Mouse (Mus musculus) cerebellum, postnatal 25 days (tissue): Measurements from ENCODE around the gene Gm42417.
A peak's percentile ranks its signal among the peaks of the same experiment; 100 is the strongest.

Experiments used
- DNase-seq, 2 experiments: peaks; one replicate each; pipeline ENCODE4 v3.0.0; 2021; ENCODE audit warnings: mixed read lengths in 2 of 2

The Gm42417 gene

GRCm38 (mm10) chr1:36539186-36539585 lies at the start of gene Gm42417:
TSS of gene Gm42417 (minus strand) at chr1:36539429.
- DNase-seq = peak in 1 of 2 experiments; percentile 43

GRCm38 (mm10) chr1:36587860-36588259 lies 48.6 kb upstream of the Gm42417 start:
- no peak for DNase-seq

- no peak for DNase-seq
Observed at GRCm38 (mm10) chr1:36586288-36586687, 47.1 kb upstream of the Gm42417 start.

- no peak for DNase-seq
Observed at GRCm38 (mm10) chr1:36583408-36584116, 44.3 kb upstream of the Gm42417 start.

- no peak for DNase-seq
Observed at GRCm38 (mm10) chr1:36582211-36582610, 43.0 kb upstream of the Gm42417 start.

- peak in 1 of 2 experiments; percentile 43 for DNase-seq
Observed at GRCm38 (mm10) chr1:36581260-36581659, 42.0 kb upstream of the Gm42417 start.

- peak; percentile 68 to 69 for DNase-seq
Observed at GRCm38 (mm10) chr1:36580384-36581207, 41.4 kb upstream of the Gm42417 start.

GRCm38 (mm10) chr1:36579974-36580383 lies 40.8 kb upstream of the Gm42417 start:
- peak in 1 of 2 experiments; percentile 37 for DNase-seq

GRCm38 (mm10) chr1:36576991-36577675 lies 37.9 kb upstream of the Gm42417 start:
- no peak for DNase-seq

- DNase-seq = no peak
Observed at GRCm38 (mm10) chr1:36575347-36575746, 36.1 kb upstream of the Gm42417 start.

- no peak for DNase-seq
Observed at GRCm38 (mm10) chr1:36574196-36574955, 35.1 kb upstream of the Gm42417 start.

GRCm38 (mm10) chr1:36573524-36573923 lies 34.3 kb upstream of the Gm42417 start:
- no peak for DNase-seq

- no peak for DNase-seq
Observed at GRCm38 (mm10) chr1:36572709-36573108, 33.5 kb upstream of the Gm42417 start.

- no peak for DNase-seq
Observed at GRCm38 (mm10) chr1:36572140-36572700, 33.0 kb upstream of the Gm42417 start.

GRCm38 (mm10) chr1:36571627-36572026 lies 32.4 kb upstream of the Gm42417 start:
- DNase-seq = no peak

- DNase-seq = no peak
Observed at GRCm38 (mm10) chr1:36570320-36570719, 31.1 kb upstream of the Gm42417 start.

- DNase-seq = no peak
Observed at GRCm38 (mm10) chr1:36569694-36570276, 30.6 kb upstream of the Gm42417 start.

- DNase-seq = no peak
Observed at GRCm38 (mm10) chr1:36568776-36569175, 29.5 kb upstream of the Gm42417 start.

- DNase-seq = no peak
Observed at GRCm38 (mm10) chr1:36567818-36568603, 28.8 kb upstream of the Gm42417 start.

- DNase-seq = no peak
Observed at GRCm38 (mm10) chr1:36566425-36566824, 27.2 kb upstream of the Gm42417 start.

- DNase-seq = no peak
Observed at GRCm38 (mm10) chr1:36564101-36564500, 24.9 kb upstream of the Gm42417 start.
